Mouse (Mus musculus) layer of hippocampus, adult 18-20 months (tissue): ENCODE data around the gene Cmya5. TPM values are rescaled to one million over a fixed set of nuclear protein-coding genes. Genes with fewer than 3 reads are reported as not detected.

ENCODE experiments used
- DNase-seq, 2 experiments: peaks; one replicate each; pipeline ENCODE4 v3.0.0; 2022; ENCODE audit warnings: low spot score in 2 of 2
- total RNA-seq, 2 experiments: library from RNA; stranded (reverse); gene quantifications; 2 replicates each; pipeline ENCODE4 v1.2.3; 2021

The Cmya5 gene
- total RNA-seq, 2 experiments from 2014 or later, result 3.3 to 3.4 TPM

- no peak for DNase-seq
Observed at GRCm38 (mm10) chr13:93069481-93069880, 75.0 kb downstream of the Cmya5 start.

GRCm38 (mm10) chr13:93068353-93068752 is 76.2 kb downstream of the Cmya5 start:
- peak; percentile 37 to 81 for DNase-seq

DNA sequence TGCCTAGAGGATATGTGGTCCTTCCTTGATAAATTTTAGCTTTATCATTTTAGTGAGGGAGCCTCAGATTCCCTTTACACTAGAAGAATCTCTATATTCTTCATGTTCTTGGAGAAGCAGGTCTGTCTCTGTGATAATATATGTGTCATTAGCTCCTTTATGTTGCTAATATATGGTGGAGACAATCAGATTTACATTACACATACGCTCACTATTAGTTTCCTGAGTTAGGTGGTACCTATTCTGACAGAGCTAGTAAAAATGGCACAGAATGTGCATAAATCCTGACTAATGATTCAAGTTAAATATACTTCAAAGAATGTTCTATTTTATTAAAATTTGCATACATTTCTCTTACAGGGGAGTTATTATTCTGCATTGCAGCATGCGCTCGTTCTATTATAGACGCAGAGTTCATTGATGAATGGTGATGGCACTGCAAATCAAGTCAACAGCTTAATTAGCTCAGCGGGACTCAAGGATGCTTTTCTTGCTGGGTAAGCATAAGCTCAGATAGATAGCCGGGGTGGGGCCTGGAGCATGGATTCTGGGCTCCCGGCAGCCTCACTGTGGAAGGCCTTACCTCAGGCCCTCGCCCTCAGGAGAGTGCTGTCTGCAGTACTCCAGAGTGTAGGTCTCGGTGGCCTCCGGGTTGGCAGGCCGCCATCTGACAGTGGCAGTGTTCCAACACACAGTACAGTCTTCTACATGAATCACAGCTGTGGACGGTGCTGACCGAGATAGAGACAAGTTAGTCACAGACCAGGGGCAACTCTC is 81.5 kb downstream of the Cmya5 start:
- peak in 1 of 2 experiments; percentile 19 for DNase-seq

DNA sequence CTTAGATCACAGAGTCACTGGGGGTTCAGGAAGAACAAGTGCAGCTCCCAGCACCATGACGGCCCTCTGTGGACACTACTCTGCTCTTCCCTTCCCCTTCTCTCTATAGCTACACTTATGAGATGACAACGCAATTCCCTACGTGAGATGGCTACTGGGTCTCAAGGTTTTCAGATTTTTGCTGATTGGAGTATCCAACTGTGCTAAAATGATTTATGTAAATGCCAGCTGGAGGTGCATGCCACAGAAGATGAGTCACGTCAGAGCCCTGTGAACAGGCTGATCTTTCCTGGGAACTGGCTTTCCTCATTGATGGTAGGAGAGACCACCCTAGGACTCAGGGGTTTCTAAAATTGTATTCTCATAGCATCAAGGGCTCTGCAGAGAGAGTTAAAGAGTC is 83.2 kb downstream of the Cmya5 start:
- peak in 1 of 2 experiments; percentile 26 for DNase-seq

DNA sequence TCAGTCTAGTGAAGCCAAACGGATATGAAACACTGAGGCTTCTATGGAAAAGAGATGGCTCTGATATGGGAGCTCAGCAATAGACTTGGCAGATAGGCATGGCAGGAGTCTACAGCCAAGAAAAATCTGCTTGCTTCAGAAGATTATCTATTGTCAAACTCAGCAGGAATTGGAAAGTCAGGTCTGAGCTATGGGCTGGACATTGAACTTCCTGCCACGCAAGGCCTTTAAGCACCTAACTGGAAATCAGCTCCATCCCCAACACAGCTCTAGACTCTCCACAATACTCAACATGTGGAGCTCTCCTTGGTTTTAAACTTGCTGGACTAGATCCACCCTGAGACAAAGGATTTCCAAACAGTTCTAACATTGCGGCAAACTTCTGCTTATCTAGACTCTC is 84.1 kb downstream of the Cmya5 start:
- DNase-seq, result no peak

DNA sequence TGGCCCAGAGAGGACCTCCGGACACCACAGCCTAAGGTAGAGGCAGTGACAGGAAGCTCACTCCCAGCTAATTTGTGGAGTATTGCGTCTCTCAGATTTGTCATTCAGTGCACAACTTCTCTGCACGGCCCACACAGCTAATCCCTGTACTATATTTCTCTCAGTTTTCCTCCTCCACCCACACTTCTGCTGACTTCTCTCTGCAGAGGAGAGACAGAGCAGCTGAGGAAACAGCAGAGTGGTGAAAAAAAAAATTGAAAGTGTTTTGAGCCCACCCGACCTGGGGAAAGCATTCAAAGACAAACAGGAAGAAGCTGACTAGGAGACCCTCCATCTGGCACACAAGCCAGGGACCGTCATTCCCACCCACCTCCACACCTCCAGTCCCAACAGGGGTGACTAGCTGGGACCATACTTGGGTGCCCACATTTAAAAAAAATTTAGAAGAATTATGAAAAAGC is 85.9 kb downstream of the Cmya5 start:
- peak; percentile 54 to 74 for DNase-seq

DNA sequence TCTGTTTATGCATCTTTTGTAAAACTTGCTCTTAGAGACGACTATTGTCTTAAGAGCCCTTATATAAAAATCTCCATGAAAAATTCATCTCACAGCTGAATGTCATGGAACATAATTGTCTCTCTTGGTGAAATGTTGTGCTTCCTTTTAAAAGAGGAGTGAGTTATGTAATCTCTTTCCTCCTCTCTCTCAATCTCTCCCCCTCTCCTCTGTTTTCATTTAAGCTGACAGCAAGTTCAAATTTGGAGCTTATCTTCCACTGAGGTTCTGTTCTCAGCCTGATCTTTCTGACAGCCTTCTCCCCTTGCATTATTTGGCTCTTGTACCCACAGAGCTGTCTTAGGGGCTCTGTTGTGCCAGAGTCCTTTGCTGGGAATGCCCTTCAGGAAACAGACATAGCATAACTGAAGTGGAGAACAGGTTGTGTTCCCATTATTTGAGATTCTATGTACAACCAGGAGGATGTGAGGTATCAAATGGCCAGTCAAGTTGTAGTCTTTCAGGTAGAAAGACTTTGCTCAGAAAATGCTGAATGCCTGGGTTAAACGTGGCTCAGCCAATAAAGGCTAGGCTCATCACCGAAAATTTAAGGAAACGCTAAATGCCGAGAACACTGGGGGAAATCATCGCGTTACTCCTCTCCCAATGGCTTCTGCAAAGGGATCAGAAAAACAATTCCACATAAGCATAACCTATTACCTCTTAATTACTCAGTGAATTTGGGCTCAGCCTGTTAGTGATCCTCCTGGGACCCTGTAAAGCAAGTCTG is 86.8 kb downstream of the Cmya5 start:
- peak in 1 of 2 experiments; percentile 15 for DNase-seq

GRCm38 (mm10) chr13:93056091-93056490 is 88.4 kb downstream of the Cmya5 start:
- DNase-seq, result peak; percentile 60 to 81

GRCm38 (mm10) chr13:93051483-93051882 is 93.0 kb downstream of the Cmya5 start:
- DNase-seq, result no peak

DNA sequence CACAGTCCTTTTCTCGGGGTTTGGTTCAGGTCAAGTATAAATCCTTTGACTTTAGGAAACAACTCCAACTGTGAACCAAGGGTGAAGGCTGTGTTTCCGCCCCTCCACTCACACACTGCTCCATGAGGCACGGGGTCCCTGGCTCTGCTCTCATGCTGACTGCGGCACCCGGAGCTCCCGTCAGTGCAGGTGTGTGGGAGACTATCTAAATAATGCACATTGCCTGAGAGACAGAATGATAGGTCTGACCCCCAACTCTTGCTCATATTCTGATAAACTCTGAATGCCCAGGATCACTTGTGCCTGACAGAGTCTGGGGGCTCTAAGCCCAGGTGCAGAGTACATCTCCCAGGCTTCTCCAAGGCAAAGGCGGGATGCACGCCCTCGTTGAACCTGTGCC is 103.5 kb downstream of the Cmya5 start:
- no peak for DNase-seq

GRCm38 (mm10) chr13:93036218-93036617 is 108.3 kb downstream of the Cmya5 start:
- DNase-seq, result no peak

GRCm38 (mm10) chr13:93029337-93029736 is 115.2 kb downstream of the Cmya5 start:
- no peak for DNase-seq

- DNase-seq, result no peak
Observed at GRCm38 (mm10) chr13:93024837-93025236, 119.7 kb downstream of the Cmya5 start.

- DNase-seq, result no peak
Observed at GRCm38 (mm10) chr13:93022158-93022557, 122.4 kb downstream of the Cmya5 start.

GRCm38 (mm10) chr13:93012952-93013351 is 131.6 kb downstream of the Cmya5 start:
- DNase-seq, result no peak

DNA sequence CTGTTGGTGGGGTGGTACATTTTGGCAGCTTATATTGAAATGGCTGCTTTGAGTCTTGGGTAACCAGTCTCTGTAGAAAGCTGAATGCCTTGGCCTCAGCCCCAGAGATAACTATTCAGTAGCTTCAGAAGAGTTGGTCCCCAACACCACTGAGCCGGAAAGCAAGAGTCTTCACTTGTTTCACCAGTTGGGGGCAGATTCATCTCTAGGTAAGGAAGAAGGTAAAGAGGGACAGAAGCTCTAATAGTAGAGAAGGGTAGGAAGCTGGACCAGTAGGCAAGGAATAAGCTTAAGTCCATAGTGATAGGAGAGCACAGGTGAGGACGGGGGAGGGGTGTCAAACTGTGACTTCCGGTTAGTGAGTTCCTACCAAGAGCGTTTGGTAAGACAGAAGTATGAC is 133.2 kb downstream of the Cmya5 start:
- DNase-seq, result no peak

DNA sequence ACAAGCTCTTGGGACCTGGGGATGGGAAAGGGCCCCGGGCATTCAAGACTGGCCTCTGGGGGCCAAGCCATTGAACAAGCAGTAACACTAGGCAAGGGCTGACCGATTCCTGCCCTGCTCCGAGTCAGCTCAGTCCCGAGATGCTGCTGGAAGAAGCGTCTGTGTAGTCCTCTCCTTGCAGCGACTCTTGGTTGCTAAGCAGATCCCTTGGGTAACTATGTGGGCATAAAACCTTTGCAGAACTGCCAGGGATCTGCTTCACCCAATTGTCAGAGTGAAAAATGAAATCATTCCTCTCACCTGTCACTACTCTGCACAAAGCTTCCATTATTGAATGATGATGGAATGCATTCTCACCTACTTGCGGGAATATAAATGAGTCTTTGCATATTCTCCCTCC is 134.0 kb downstream of the Cmya5 start:
- DNase-seq, result peak; percentile 37 to 45

GRCm38 (mm10) chr13:93007078-93007477 is 137.4 kb downstream of the Cmya5 start:
- no peak for DNase-seq

GRCm38 (mm10) chr13:93006347-93006746 is 138.2 kb downstream of the Cmya5 start:
- no peak for DNase-seq

- DNase-seq, result peak in 1 of 2 experiments; percentile 47
Observed at GRCm38 (mm10) chr13:93004003-93004402, 140.5 kb downstream of the Cmya5 start.

- DNase-seq, result no peak
Observed at GRCm38 (mm10) chr13:93002456-93002855, 142.1 kb downstream of the Cmya5 start.

- DNase-seq, result peak; percentile 56 to 70
Observed at GRCm38 (mm10) chr13:93000640-93001351, 143.7 kb downstream of the Cmya5 start.
